Mouse (Mus musculus) forebrain, embryonic 16.5 days (tissue): ENCODE data around the gene Dvl1. TPM values are rescaled to one million over a fixed set of nuclear protein-coding genes. Genes with fewer than 3 reads are reported as not detected.

ENCODE experiments used
- ATAC-seq: fragments of 200-750 bp; cut with Nextera tagmentation; 2 replicates; pipeline ENCODE4 v1.8.0; 2017; ENCODE audit warnings: mild to moderate bottlenecking, moderate library complexity
- H3K27ac ChIP-seq: fragments of 300-500 bp; sonication (generic); 2 replicates; pipeline ENCODE4 v1.5.1; 2014; ENCODE audit warnings: low read length, control low read depth
- H3K27me3 ChIP-seq: fragments of 300-500 bp; sonication (generic); replicated peaks from 2 replicates; pipeline ENCODE4 v1.6.1; 2014; ENCODE audit warnings: low read length; ENCODE audit not compliant: control insufficient read depth, insufficient read depth
- H3K36me3 ChIP-seq: fragments of 300-500 bp; sonication (generic); 2 replicates; pipeline ENCODE4 v1.6.1; 2014; ENCODE audit not compliant: control insufficient read depth, insufficient read depth
- H3K4me1 ChIP-seq: fragments of 300-500 bp; sonication (generic); replicated peaks from 2 replicates; pipeline ENCODE4 v1.6.1; 2014; ENCODE audit warnings: low read length; ENCODE audit not compliant: control insufficient read depth, insufficient read depth
- H3K4me2 ChIP-seq: fragments of 300-500 bp; sonication (generic); 2 replicates; pipeline ENCODE4 v1.6.1; 2014; ENCODE audit warnings: mild to moderate bottlenecking, low read length, control low read depth
- H3K4me3 ChIP-seq: fragments of 300-500 bp; sonication (generic); replicated peaks from 2 replicates; pipeline ENCODE4 v1.5.1; 2014; ENCODE audit warnings: mild to moderate bottlenecking, low read length, control low read depth
- H3K9ac ChIP-seq: fragments of 300-500 bp; sonication (generic); replicated peaks from 2 replicates; pipeline ENCODE4 v1.6.1; 2014; ENCODE audit warnings: low read depth, low read length, control low read depth
- H3K9me3 ChIP-seq: fragments of 300-500 bp; sonication (generic); 2 replicates; pipeline ENCODE4 v1.6.1; 2016; ENCODE audit warnings: low read length; ENCODE audit not compliant: control insufficient read depth
- WGBS: fragments of 180-500 bp; shearing (Covaris S2); extraction: QIAGEN DNeasy Blood & Tissue Kit; methylation state at CpG from one replicate; pipeline ENCODE4 v1.1.7; 2014; 5-methylcytosine and 5-hydroxymethylcytosine counted together
- polyA plus RNA-seq: library from polyadenylated mRNA; unstranded; fragments of >200 nt; fragmentation: Nextera tagmentation; extraction: Ambion mirVana; gene quantifications from 2 replicates; pipeline ENCODE4 v1.2.1, GENCODE M21; 2015

Dvl1 gene
- polyA plus RNA-seq, 1 experiment from 2014 or later, result 10.0 TPM

- H3K27me3 ChIP-seq, result no peaks in the 10 kb centered on the region
- no peak overlapping the region for H3K27ac ChIP-seq
- H3K4me1 ChIP-seq, result peaks cover 21% of the 10 kb centered on the region
- H3K9me3 ChIP-seq, result no peaks in the 10 kb centered on the region
- no peak overlapping the region for H3K4me2 ChIP-seq
- no peak for ATAC-seq
- no peak overlapping the region for H3K9ac ChIP-seq
- no peak overlapping the region for H3K4me3 ChIP-seq
- 93% methylated on average over 9 of the region's 9 CpGs for WGBS
- H3K36me3 ChIP-seq, result peaks cover 23% of the 10 kb centered on the region
Observed at GRCm38 (mm10) chr4:155888181-155888580, 41.0 kb downstream of the Dvl1 start.

- Histone ChIP-seq H3K27ac (no peak overlapping the region), H3K9me3 (no peaks in the 10 kb centered on the region), H3K36me3 (peaks cover 23% of the 10 kb centered on the region), H3K27me3 (no peaks in the 10 kb centered on the region), H3K4me3 (no peak overlapping the region), H3K9ac (no peak overlapping the region), H3K4me1 (peaks cover 32% of the 10 kb centered on the region), H3K4me2 (no peak overlapping the region)
- 85% methylated on average over 5 of the region's 5 CpGs for WGBS
- no peak for ATAC-seq
Observed at GRCm38 (mm10) chr4:155889316-155889715, 42.1 kb downstream of the Dvl1 start.

- no peaks in the 10 kb centered on the region for H3K27me3 ChIP-seq
- H3K4me3 ChIP-seq, result peak overlapping the region; percentile 98
- H3K27ac ChIP-seq, result peak overlapping the region; percentile 35; the same call in 1 of the 2 replicates
- peak overlapping the region; percentile 98 for H3K4me2 ChIP-seq
- H3K4me1 ChIP-seq, result peaks cover 48% of the 10 kb centered on the region
- no peaks in the 10 kb centered on the region for H3K9me3 ChIP-seq
- H3K9ac ChIP-seq, result peak overlapping the region; percentile 83
- H3K36me3 ChIP-seq, result peaks cover 13% of the 10 kb centered on the region
- WGBS, result 0% methylated on average over 34 of the region's 34 CpGs
- no peak for ATAC-seq
Observed at GRCm38 (mm10) chr4:155891011-155891471, 43.8 kb downstream of the Dvl1 start.

GRCm38 (mm10) chr4:155891551-155892001 is 44.4 kb downstream of the Dvl1 start, which contains the start of the genes Pusl1 and Acap3:
Pusl1 (minus strand) TSS chr4:155891781.
Acap3 (plus strand) TSS chr4:155891822.
- Histone ChIP-seq H3K36me3 (peaks cover 16% of the 10 kb centered on the region), H3K9me3 (no peaks in the 10 kb centered on the region), H3K4me2 (peak within 1 kb of the TSS; percentile 98), H3K4me3 (peak within 1 kb of the TSS; percentile 98), H3K4me1 (peaks cover 48% of the 10 kb centered on the region), H3K9ac (peak within 1 kb of the TSS; percentile 97), H3K27ac (peak within 1 kb of the TSS; percentile 100), H3K27me3 (no peaks in the 10 kb centered on the region)
- ATAC-seq, result peak; percentile 84
- WGBS, result under 1% methylated on average over 52 of the region's 52 CpGs

- ATAC-seq, result peak; percentile 93
- Histone ChIP-seq H3K9me3 (no peaks in the 10 kb centered on the region), H3K4me3 (peak overlapping the region; percentile 98), H3K9ac (peak overlapping the region; percentile 97), H3K4me2 (peak overlapping the region; percentile 98), H3K4me1 (peaks cover 48% of the 10 kb centered on the region), H3K27ac (peak overlapping the region; percentile 100), H3K27me3 (no peaks in the 10 kb centered on the region), H3K36me3 (peaks cover 20% of the 10 kb centered on the region)
- WGBS, result under 1% methylated on average over 56 of the region's 56 CpGs
Observed at GRCm38 (mm10) chr4:155892017-155892416, 44.8 kb downstream of the Dvl1 start.

- WGBS, result 5% methylated on average over 37 of the region's 37 CpGs
- Histone ChIP-seq H3K36me3 (peaks cover 16% of the 10 kb centered on the region), H3K4me2 (peak overlapping the region; percentile 98), H3K4me1 (peaks cover 48% of the 10 kb centered on the region), H3K27ac (peak overlapping the region; percentile 100), H3K9me3 (no peaks in the 10 kb centered on the region), H3K27me3 (no peaks in the 10 kb centered on the region), H3K4me3 (peak overlapping the region; percentile 98), H3K9ac (peak overlapping the region; percentile 97)
- ATAC-seq, result peak; percentile 24
Observed at GRCm38 (mm10) chr4:155892438-155893211, 45.4 kb downstream of the Dvl1 start.

GRCm38 (mm10) chr4:155893212-155893690 is 46.0 kb downstream of the Dvl1 start:
- H3K4me1 ChIP-seq, result peaks cover 48% of the 10 kb centered on the region

GRCm38 (mm10) chr4:155894311-155894881 is 47.2 kb downstream of the Dvl1 start:
- H3K9me3 ChIP-seq, result no peaks in the 10 kb centered on the region
- H3K36me3 ChIP-seq, result peaks cover 21% of the 10 kb centered on the region
- peak overlapping the region; percentile 98 for H3K4me3 ChIP-seq
- 27% methylated on average over 8 of the region's 8 CpGs for WGBS
- no peak overlapping the region; the same call in 1 of the 2 replicates for H3K27ac ChIP-seq
- peak overlapping the region; percentile 98 for H3K4me2 ChIP-seq
- peak overlapping the region; percentile 9 for H3K9ac ChIP-seq
- peaks cover 47% of the 10 kb centered on the region for H3K4me1 ChIP-seq
- ATAC-seq, result no peak
- no peaks in the 10 kb centered on the region for H3K27me3 ChIP-seq

More at GRCm38 (mm10) chr4:155893212-155893690, 46.0 kb downstream of the Dvl1 start:
- Histone ChIP-seq H3K27me3 (no peaks in the 10 kb centered on the region), H3K4me3 (peak overlapping the region; percentile 98), H3K36me3 (peaks cover 19% of the 10 kb centered on the region), H3K4me2 (peak overlapping the region; percentile 98), H3K27ac (no peak overlapping the region), H3K9ac (peak overlapping the region; percentile 97), H3K9me3 (no peaks in the 10 kb centered on the region)
- 64% methylated on average over 8 of the region's 8 CpGs for WGBS
- ATAC-seq, result no peak

- Histone ChIP-seq H3K4me2 (peak overlapping the region; percentile 98), H3K9me3 (no peaks in the 10 kb centered on the region), H3K27ac (peak overlapping the region; percentile 25; the same call in 1 of the 2 replicates), H3K9ac (peak overlapping the region; percentile 35; the same call in 1 of the 2 replicates), H3K4me1 (peaks cover 41% of the 10 kb centered on the region), H3K27me3 (no peaks in the 10 kb centered on the region), H3K4me3 (peak overlapping the region; percentile 98), H3K36me3 (peaks cover 28% of the 10 kb centered on the region)
- ATAC-seq, result no peak
- 27% methylated on average over 6 of the region's 6 CpGs for WGBS
Observed at GRCm38 (mm10) chr4:155895216-155895615, 48.0 kb downstream of the Dvl1 start.
